Mouse (Mus musculus) heart, embryonic 11.5 days (tissue): ENCODE data around the gene Incenp. TPM values are rescaled to one million over a fixed set of nuclear protein-coding genes. Genes with fewer than 3 reads are reported as not detected.
"Not testable (repeated sequence)": the region's sequence is repeated elsewhere in the genome, so short reads cannot be mapped to it uniquely, and the experiment has no call there.

Source experiments
- ATAC-seq: fragments of 200-750 bp; cut with Nextera tagmentation; replicated peaks from 2 replicates; pipeline ENCODE4 v1.8.0; 2017; ENCODE audit warnings: moderate library complexity; ENCODE audit not compliant: insufficient number of reproducible peaks, low FRiP score, low TSS enrichment
- H3K27ac ChIP-seq: fragments of 300-500 bp; sonication (generic); 2 replicates; pipeline ENCODE4 v1.5.1; 2014; ENCODE audit warnings: mild to moderate bottlenecking, low read depth, low read length
- H3K27me3 ChIP-seq: fragments of 300-500 bp; sonication (generic); 2 replicates; pipeline ENCODE4 v1.6.1; 2014; ENCODE audit warnings: mild to moderate bottlenecking, low read length, mixed read lengths; ENCODE audit not compliant: control insufficient read depth, insufficient read depth
- H3K36me3 ChIP-seq: fragments of 300-500 bp; sonication (generic); 2 replicates; pipeline ENCODE4 v1.6.1; 2014; ENCODE audit warnings: mild to moderate bottlenecking, low read length, moderate library complexity, mixed read lengths; ENCODE audit not compliant: control insufficient read depth, insufficient read depth
- H3K4me1 ChIP-seq: fragments of 300-500 bp; sonication (generic); 2 replicates; pipeline ENCODE4 v1.6.1; 2014; ENCODE audit warnings: low read length; ENCODE audit not compliant: control insufficient read depth, insufficient read depth
- H3K4me2 ChIP-seq: fragments of 300-500 bp; sonication (generic); 2 replicates; pipeline ENCODE4 v1.6.1; 2014; ENCODE audit warnings: mild to moderate bottlenecking, moderate library complexity
- H3K4me3 ChIP-seq: fragments of 300-500 bp; sonication (generic); 2 replicates; pipeline ENCODE4 v1.5.1; 2014; ENCODE audit warnings: low read depth, low read length
- H3K9ac ChIP-seq: fragments of 300-500 bp; sonication (generic); 2 replicates; pipeline ENCODE4 v1.6.1; 2014; ENCODE audit warnings: mild to moderate bottlenecking, low read depth, low read length, moderate library complexity
- H3K9me3 ChIP-seq: fragments of 300-500 bp; sonication (generic); replicated peaks from 2 replicates; pipeline ENCODE4 v1.6.1; 2016; ENCODE audit warnings: low read length; ENCODE audit not compliant: control insufficient read depth
- WGBS: fragments of 180-500 bp; shearing (Covaris S2); extraction: QIAGEN DNeasy Blood & Tissue Kit; methylation state at CpG from one replicate; pipeline ENCODE4 v1.1.7; 2014; ENCODE audit not compliant: insufficient replicate concordance; 5-methylcytosine and 5-hydroxymethylcytosine counted together
- polyA plus RNA-seq: library from polyadenylated mRNA; unstranded; fragments of >200 nt; fragmentation: Nextera tagmentation; extraction: Ambion mirVana; gene quantifications from 2 replicates; pipeline ENCODE4 v1.2.1, GENCODE M21; 2014

The Incenp gene
- polyA plus RNA-seq, 1 experiment from 2014 or later = 62.6 TPM

DNA sequence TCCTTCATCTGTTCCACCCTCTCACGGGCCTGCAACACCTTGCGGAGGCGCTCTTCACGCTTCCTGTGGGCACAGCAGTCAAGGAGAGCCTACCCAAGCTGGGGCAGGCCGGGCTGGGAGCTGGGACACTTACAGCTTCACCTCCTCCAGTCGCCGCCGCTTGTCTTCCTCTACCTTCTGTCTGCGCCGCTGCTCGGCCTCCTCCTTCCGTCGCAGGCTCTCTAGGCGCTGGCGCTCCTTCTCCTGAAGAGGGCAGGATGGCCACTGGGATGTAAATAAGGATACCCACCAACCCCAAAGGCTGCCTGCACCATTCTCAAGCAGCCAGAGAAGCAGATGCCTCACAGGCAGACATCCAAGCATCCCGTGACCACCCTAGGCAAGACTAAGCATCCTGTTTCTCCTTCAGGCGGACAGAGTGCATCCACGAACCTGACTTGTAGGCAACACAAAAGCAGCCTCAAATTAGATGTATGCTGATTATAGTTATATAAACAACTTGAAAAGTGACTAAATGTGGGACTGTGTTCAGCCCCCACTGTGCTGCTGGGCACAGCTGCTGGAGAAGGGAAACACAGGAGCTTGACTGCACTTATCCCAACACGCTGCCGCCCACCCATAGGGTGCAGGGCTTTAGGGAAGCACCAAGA, 21.0 kb downstream of the Incenp start:
- H3K4me3 ChIP-seq = no peak overlapping the region
- no peaks in the 10 kb centered on the region for H3K27me3 ChIP-seq
- H3K27ac ChIP-seq = no peak overlapping the region
- H3K9me3 ChIP-seq = no peaks in the 10 kb centered on the region
- WGBS = 92% methylated on average over 20 of the region's 20 CpGs
- no peak for ATAC-seq
- H3K4me1 ChIP-seq = no peaks in the 10 kb centered on the region
- H3K4me2 ChIP-seq = no peak overlapping the region
- peaks cover 57% of the 10 kb centered on the region for H3K36me3 ChIP-seq
- no peak overlapping the region for H3K9ac ChIP-seq

DNA sequence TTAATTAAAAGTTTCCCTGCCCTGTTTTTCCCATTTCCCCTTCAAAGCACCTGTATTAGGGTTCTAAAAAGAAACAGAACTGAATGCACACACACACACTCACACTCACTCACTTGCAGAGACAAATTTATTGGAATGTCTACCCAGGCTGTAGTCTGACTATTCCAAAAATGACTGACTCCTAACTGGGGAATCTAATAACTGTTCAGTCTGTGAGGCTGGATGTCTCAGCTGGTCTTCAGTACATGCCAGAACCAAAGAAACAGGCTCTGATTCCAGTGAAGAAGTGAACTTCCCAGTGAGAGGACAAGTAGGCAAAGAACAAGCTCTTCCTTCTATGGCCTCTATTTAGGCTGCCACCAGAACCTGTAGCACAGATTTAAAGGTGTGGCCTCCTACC, 33.9 kb downstream of the Incenp start:
- ATAC-seq = no peak
- Histone ChIP-seq H3K9me3 (no peaks in the 10 kb centered on the region), H3K36me3 (peaks cover 3% of the 10 kb centered on the region; the same call in 1 of the 2 replicates), H3K4me1 (no peaks in the 10 kb centered on the region), H3K4me3 (no peak overlapping the region), H3K9ac (no peak overlapping the region), H3K4me2 (no peak overlapping the region), H3K27me3 (no peaks in the 10 kb centered on the region), H3K27ac (no peak overlapping the region)

DNA sequence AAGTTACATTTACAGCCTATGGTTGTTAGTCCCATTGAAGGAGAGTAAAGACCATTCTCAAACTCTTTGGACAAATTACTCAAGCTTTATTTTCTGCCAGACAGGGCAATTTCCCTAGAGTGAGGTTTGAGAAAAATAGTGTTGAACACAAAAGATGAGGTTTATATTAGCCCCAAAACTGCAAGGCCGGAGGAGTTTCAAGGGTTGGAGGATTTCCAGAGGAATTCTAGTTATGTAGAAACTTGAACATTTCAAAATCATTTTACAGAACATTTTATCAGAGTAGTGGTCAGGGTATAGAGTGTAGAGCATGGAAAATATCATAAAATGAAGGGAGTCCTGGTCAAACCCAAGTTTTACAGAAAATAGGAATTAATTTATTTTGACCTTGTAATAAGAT, 34.5 kb downstream of the Incenp start:
- Histone ChIP-seq H3K27me3 (no peaks in the 10 kb centered on the region), H3K9ac (no peak overlapping the region), H3K4me2 (no peak overlapping the region), H3K4me3 (no peak overlapping the region), H3K36me3 (no peaks in the 10 kb centered on the region), H3K27ac (no peak overlapping the region), H3K9me3 (no peaks in the 10 kb centered on the region), H3K4me1 (no peaks in the 10 kb centered on the region)
- WGBS = 83% methylated on average over 1 of the region's 1 CpGs
- no peak for ATAC-seq

DNA sequence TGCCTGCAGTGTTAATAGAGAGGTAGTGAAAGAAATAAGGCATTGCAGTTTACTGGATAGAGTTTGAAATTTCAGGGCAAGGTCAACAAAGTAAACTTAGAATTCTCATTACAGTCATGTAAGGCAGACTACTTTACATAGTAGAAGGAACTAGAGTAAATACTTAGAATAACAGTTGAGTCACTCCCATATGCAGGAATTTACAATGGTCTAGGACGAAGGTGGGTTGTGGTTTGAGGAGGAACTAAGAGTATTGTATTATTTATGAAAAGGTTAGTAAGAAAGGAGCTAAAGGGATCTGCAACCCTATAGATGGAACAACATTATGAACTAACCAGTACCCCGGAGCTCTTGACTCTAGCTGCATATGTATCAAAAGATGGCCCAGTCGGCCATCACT, 38.5 kb downstream of the Incenp start:
- not testable (repeated sequence) for H3K4me3 ChIP-seq, H3K4me2 ChIP-seq, H3K27ac ChIP-seq, H3K9me3 ChIP-seq, H3K9ac ChIP-seq, ATAC-seq, H3K4me1 ChIP-seq, H3K36me3 ChIP-seq, H3K27me3 ChIP-seq
- WGBS = 88% methylated on average over 2 of the region's 3 CpGs

DNA sequence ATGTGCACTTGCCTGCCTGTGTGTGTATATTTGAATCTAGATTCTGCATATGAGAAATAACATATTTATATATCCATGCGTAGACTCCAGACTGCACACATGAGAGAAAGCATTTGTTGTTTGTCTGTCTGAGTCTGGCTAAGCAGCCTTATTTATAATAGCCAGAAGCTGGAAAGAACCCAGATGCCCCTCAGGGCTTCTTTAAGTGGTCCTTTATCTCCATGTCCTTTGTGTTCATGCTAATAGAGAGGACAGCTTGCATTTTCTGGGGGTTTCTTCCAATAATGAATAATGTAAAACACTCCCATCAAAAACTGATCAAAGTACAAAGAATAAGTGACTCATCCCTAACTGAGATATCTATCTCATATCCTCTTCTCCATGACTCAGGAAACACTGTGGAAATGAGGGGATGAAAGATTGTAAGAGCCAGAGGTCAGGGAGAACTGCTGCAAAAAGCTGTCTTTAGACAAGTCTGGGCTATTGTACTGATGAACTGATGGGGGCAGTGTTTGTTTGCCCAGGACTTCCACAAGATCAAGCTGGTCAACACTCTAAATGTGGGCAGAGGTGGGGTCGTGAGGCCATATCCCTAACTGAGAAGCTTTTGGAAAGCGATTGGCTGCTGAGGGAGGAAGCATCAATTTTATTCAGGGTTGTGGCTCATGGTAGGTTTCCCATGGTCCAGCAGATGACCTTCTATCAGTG, 49.8 kb downstream of the Incenp start:
- not testable (repeated sequence) for H3K4me2 ChIP-seq, ATAC-seq, H3K27me3 ChIP-seq, H3K36me3 ChIP-seq, H3K27ac ChIP-seq, H3K9ac ChIP-seq, H3K4me1 ChIP-seq, H3K4me3 ChIP-seq, H3K9me3 ChIP-seq
- 64% methylated on average over 3 of the region's 3 CpGs for WGBS

DNA sequence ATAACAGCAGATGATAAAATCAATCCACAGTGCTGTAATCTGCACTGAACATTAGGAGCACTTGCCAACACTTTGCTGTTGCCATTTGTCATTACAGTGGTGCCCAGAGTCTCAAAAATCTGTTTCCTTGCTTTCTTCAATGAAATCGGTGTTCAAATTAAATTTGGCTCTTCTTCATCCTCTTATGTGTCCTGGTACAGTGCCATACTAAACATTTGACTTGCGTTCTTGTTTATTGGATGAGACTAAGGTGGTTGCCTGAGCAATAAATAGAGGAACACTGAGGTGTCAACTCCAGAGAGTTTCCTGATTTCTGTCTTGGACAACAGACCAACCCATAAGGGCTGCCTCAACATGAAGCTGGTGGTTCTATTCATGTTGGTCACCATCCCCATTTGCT, 52.1 kb downstream of the Incenp start, which contains the start of gene Scgb2a2:
TSS of gene Scgb2a2 (plus strand) at position 301 of the 400 bp plus-strand sequence.
- Histone ChIP-seq H3K9me3 (no peaks in the 10 kb centered on the region), H3K27me3 (no peaks in the 10 kb centered on the region), H3K9ac (no peak within 1 kb of the TSS), H3K4me1 (no peaks in the 10 kb centered on the region), H3K4me2 (no peak within 1 kb of the TSS), H3K4me3 (no peak within 1 kb of the TSS), H3K27ac (no peak within 1 kb of the TSS), H3K36me3 (no peaks in the 10 kb centered on the region)
- WGBS = 64% methylated on average over 2 of the region's 2 CpGs
- no peak for ATAC-seq

DNA sequence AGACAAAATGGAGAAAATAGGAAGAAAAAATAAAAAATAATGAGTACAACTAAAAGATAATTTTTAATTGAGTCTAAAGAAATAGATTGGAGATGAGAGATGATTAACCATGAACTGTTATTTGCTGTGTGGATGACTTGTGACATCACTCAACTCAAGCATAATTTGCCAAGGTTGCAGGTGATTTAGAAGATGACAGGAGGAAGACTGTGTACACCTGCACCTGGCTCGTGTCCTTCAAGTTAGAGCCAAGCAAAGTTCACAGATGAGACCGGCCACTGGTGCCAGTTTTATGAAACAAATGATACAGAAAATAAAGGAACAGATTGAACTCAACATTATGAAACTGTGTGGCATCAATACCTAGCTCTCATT, 62.0 kb downstream of the Incenp start:
- 53% methylated on average over 2 of the region's 2 CpGs for WGBS
- no peak overlapping the region for H3K9ac ChIP-seq
- H3K9me3 ChIP-seq = no peaks in the 10 kb centered on the region
- H3K27ac ChIP-seq = no peak overlapping the region
- H3K4me3 ChIP-seq = no peak overlapping the region
- H3K4me1 ChIP-seq = no peaks in the 10 kb centered on the region
- ATAC-seq = no peak; the same call in 1 of the 2 replicates
- no peaks in the 10 kb centered on the region for H3K36me3 ChIP-seq
- H3K4me2 ChIP-seq = no peak overlapping the region
- H3K27me3 ChIP-seq = no peaks in the 10 kb centered on the region

DNA sequence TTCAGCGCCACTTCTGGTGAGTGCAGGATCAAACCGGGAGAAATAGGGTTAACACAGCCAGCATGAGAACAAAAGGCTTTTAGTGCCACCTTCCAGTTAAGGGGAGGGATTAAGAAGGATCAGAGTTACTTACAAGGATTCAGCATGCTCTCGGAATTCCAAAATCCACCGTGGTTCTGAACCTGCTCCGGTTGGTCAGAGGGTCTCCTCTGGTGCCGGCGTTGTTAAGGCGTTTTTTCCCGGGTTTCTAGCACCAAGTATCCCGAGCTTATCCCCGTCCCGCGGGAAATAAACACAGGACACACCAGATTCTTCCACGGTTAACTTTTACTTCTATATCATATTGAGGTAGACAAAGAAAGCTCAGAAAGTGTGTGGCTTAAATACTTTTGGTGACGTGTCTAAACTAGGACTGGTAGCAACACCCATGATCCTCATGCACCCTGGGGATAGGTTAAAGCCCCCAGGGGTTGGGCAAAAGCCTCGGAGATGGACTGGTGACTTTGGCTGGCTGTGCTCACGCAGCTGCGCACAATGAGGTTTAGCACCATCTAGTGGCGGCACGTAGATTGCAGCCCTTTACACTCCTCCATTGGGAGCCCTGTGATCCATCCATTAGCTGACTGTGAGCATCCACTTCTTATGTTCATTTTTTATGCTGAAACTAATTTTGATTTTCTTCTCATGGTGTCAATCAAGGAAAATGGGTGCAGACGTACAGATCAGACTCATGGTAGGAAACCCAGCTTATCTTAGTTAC, 62.6 kb downstream of the Incenp start:
- not testable (repeated sequence) for H3K27me3 ChIP-seq, H3K4me2 ChIP-seq, H3K27ac ChIP-seq, H3K36me3 ChIP-seq, H3K9me3 ChIP-seq, H3K9ac ChIP-seq, H3K4me3 ChIP-seq, H3K4me1 ChIP-seq
- ATAC-seq = peak; percentile 63; the same call in 1 of the 2 replicates
- WGBS = 12% methylated on average over 18 of the region's 21 CpGs
